Mouse (Mus musculus): ENCODE measurements around the gene Bcl2l13. TPM values are rescaled to one million over a fixed set of nuclear protein-coding genes. Genes with fewer than 3 reads are reported as not detected.

Bcl2l13 gene
- polyA plus RNA-seq (2017; shearing (Covaris generic)), result 29.4 TPM

DNA sequence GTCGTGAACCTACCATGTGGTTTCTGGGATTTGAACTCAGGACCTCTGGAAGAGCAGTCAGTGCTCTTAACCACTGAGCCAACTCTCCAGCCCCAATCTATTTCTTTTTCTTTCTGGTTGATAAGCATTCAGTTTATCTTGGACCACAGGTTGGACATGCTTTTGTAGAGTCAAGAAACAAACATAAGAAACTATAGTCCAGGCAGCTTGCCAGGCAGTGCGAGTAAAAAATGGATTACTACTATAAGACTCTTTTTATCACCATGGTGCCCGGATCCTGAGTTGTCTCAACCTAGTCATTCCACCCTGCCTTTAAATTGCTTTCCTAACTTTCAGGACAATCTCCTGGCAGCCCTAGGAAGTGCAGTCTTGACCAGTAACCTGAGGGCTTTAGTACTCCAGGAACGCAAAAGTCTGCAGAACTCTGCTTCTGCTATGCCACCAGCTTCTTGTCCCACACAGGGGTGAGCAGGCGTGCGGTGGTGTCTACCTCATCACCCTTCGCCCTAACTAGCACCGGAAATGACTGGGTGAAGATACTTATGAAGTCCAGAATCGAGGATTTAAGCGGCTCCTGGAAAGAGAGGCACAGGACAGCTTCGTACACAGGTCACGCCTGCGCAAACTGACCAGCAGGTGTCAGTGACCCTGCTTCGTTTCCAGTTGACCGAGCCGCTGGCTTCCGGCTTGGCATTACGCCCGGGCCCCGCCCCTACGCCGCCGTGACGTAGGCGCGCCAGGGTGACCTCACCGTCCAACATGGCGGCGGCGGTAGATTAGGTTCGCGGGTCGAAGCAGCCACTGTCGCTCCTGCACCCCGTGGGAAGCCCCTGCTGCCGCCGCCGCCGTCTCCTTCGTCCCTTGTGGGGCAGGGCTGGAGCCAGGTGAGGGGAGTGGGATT is at the start of gene Bcl2l13:
Bcl2l13 (plus strand) TSS at position 739 of the 901 bp plus-strand sequence.

GRCm38 (mm10) chr6:120822307-120822928 is 13.6 kb upstream of the Bcl2l13 start, which contains the start of gene Atp6v1e1:
Gene Atp6v1e1 (minus strand): TSS chr6:120822793.

GRCm38 (mm10) chr6:120916074-120916971 is 80.3 kb downstream of the Bcl2l13 start, which contains the start of gene Bid:
Gene Bid (minus strand): TSS chr6:120916853.

Other genes starting within 250 kb of the Bcl2l13 start
- 0.28 TPM for gene Cecr2, start 169.8 kb upstream of the Bcl2l13 start, polyA plus RNA-seq (2017; shearing (Covaris generic))
- not detected for gene Slc25a18, start 62.6 kb upstream of the Bcl2l13 start, polyA plus RNA-seq (2017; shearing (Covaris generic))
- 141 TPM for gene Atp6v1e1, start 13.4 kb upstream of the Bcl2l13 start, polyA plus RNA-seq (2017; shearing (Covaris generic))
- gene Bid, start 80.6 kb downstream of the Bcl2l13 start, polyA plus RNA-seq (2017; shearing (Covaris generic)), result 63.6 TPM

Data from activated CD4-positive, CD25-positive, alpha-beta regulatory T cell, adult 9 weeks (primary cell).